Mouse (Mus musculus) liver, embryonic 14.5 days (tissue): ENCODE data around the gene Vcan.

Experiments used
- CTCF ChIP-seq: IDR thresholded peaks from 2 replicates; pipeline ENCODE4 v1.5.1; 2016; ENCODE audit warnings: antibody characterized with exemption, low read depth, control low read depth
- EP300 ChIP-seq: IDR thresholded peaks from 2 replicates; pipeline ENCODE4 v1.6.1; 2016; ENCODE audit warnings: antibody characterized with exemption, low read depth

- TF ChIP-seq EP300 (no peak), CTCF (no peak)
Observed at GRCm38 (mm10) chr13:89653279-89653678, 89.0 kb downstream of the Vcan start.
